Mouse (Mus musculus) cerebellum, adult 8-10 months (tissue): ENCODE measurements around the gene Olfr1382.
"Not testable (repeated sequence)": the region's sequence is repeated elsewhere in the genome, so short reads cannot be mapped to it uniquely, and the experiment has no call there.

ENCODE experiments used
- DNase-seq: peaks from one replicate; pipeline ENCODE4 v3.0.0; 2022

Gene Olfr1382

DNA sequence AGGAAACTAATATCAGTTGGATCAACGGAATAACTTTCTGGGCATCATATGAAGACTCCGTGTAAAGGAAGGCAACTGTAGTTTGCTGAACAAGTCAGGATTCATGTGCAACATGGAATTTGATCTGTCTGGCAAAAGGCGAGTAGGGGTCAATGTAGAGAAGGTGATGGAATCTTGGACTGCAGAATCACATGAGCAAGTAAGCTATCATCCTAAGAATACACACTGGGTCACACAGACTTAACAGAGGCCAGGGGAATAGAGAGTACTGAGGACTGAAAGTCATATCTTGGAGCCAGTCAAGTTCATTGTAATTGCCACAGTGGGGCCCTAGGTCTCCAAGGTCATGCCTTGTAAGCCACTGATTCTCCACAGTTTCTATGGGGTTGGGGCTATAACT lies at the start of gene Olfr1382:
TSS of gene Olfr1382 (plus strand) at position 301 of the 400 bp plus-strand sequence.
- DNase-seq = no peak

DNA sequence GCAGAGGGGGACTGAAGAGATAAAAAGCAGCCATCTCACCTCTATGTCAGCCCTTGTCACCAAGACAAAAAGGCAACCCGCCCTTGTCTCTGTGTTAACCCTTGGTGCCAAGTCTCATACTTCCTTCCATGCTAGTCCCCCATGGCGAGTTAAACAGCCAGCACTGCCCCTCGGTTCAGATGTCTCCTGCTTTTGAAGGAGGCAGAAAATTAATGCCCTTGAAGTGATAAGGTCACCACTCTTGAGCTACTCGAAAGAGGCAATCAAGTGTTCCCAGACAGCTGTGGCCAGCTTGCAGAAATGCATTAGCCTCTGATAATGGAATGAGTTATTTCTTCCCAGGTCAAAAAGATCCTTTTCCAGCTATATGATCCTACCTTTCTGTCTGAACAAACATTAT lies 42.1 kb upstream of the Olfr1382 start:
- DNase-seq = no peak

DNA sequence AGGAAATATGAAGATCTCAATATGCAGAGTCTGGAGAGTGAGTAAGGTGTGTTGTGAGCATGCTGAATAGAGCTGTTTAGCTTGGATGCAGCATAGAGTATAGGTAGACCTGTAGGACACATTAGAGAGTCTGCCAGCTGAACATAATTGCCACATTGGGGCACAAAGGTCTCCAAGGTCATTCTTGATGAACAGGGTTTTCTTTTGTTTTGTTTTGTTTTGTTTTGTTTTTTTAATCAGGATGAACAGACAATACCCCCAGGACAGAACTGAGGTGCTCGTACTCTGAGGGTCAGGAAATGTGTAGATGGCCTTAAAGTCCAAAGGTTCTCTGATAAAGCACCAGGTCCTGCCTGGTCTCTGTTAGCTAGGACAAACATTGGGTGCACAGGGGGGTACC lies 39.3 kb upstream of the Olfr1382 start, which contains the start of gene Olfr1385:
TSS of gene Olfr1385 (plus strand) at position 301 of the 400 bp plus-strand sequence.
- DNase-seq = not testable (repeated sequence)

DNA sequence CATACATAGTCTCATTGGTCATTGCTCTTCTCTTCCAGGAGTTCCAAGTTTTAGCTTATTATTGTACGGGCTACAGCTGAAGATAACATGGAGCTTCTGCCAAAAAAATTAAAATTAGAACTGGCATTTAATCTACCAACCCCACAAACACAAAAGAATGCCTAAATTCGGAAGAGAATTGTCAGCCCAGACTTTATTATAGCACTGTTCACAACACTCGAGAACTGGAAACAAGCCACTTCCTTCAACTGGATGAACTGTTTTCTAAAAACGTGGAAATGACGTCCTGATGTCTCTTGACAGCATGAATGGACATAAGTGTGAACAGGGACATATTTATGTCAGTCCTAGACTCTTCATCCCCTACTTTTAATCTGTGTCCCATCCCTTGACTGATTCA lies 10.0 kb upstream of the Olfr1382 start:
- no peak for DNase-seq

DNA sequence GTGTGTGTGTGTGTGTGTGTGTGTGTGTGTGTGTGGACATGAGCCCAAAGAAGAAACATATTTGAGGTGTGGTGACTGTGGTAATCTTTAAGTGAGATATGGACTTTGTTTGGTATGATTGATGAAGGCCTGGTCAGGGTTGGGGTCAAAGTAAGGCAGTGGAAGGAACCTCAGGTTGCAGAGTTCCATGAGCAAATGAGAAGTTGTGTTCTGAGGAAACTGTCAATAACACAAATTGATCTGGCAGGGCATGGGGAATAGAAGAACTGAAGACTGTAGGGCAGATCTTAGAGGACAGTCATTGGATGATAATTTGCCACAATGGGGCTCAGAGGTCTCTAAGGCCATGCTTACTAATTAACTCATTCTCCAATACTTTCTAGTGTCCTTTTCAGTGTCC lies 8.7 kb upstream of the Olfr1382 start, which contains the start of gene Olfr1383:
TSS of gene Olfr1383 (plus strand) at position 301 of the 400 bp plus-strand sequence.
- no peak for DNase-seq

DNA sequence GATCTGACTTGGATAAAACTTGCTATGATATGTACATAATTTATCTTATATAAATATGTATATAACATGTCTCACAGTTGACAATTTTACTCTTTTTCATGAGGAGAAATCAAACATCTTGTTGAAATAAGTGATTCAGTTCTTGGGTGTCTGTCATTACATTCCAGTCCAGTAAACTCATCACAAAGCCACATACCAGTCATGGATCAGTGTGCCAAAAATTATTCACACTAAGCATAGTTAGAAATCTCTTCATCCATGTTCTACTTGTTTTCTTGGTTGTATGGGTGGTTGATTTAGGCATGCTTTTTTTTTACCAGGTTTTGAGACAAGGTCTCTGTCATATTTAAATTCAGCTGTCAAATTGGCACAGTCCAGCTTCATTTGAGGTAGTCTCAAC lies 4.7 kb downstream of the Olfr1382 start:
- DNase-seq = no peak

DNA sequence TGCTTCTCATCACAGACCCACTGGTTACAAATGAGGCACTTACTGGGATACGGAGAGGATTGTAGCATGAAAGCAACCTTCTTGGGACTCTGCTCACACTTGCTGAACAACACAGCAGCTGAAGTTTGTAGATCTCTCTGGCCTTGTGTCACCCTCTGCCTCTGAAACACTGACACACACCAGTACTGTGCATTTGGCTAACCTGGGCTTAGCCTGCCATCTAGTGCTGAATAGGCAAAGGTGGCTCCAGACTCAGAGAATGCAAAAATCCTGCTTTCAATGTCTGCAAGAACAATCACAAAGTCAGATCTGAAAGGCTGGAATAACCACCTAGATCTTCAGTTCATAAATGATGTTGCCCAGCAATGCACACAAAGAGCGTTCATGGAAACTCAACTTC lies 8.6 kb downstream of the Olfr1382 start:
- not testable (repeated sequence) for DNase-seq

DNA sequence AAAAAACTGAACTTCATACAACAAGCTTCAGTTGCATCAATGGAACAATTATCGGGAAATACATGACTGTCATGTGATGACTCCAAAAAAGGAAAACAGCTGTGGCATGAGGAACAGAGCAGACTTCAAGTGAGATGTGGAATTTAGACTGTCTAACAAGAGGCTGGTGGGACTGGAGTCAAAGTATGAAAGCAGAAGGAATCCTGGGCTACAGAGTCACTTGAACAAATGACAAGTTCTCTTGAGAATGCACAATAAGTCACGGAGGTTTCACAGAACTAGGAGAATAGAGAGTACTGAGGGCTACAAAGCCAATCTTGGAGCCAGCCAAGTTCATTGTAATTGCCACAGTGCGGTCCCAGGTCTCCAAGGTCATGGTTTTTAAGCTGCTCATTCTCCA lies 15.1 kb downstream of the Olfr1382 start, which contains the start of gene Olfr1381:
TSS of gene Olfr1381 (plus strand) at position 301 of the 400 bp plus-strand sequence.
- not testable (repeated sequence) for DNase-seq

DNA sequence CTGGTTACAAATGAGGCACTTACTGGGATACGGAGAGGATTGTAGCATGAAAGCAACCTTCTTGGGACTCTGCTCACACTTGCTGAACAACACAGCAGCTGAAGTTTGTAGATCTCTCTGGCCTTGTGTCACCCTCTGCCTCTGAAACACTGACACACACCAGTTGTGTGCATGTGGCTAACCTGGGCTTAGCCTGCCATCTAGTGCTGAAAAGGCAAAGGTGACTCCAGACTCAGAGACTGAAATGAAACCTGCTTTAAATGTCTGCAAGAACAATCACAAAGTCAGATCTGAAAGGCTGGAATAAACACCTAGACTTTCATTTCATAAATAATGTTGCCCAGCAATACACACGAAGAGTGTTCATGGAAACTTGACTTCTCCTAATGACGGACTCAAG lies 26.0 kb downstream of the Olfr1382 start:
- not testable (repeated sequence) for DNase-seq

DNA sequence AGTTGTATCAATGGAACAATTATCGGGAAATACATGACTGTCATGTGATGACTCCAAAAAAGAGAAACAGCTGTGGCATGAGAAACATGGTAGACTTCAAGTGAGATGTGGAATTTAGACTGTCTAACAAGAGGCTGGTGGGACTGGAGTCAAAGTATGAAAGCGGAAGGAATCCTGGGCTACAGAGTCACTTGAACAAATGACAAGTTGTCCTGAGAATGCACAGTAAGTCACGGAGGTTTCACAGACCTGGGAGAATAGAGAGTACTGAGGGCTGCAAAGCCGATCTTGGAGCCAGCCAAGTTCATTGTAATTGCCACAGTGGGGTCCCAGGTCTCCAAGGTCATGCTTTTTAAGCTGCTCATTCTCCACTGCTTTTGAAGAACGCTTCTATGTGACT lies 28.5 kb downstream of the Olfr1382 start, which contains the start of gene Olfr1380:
TSS of gene Olfr1380 (plus strand) at position 301 of the 400 bp plus-strand sequence.
- DNase-seq = not testable (repeated sequence)

DNA sequence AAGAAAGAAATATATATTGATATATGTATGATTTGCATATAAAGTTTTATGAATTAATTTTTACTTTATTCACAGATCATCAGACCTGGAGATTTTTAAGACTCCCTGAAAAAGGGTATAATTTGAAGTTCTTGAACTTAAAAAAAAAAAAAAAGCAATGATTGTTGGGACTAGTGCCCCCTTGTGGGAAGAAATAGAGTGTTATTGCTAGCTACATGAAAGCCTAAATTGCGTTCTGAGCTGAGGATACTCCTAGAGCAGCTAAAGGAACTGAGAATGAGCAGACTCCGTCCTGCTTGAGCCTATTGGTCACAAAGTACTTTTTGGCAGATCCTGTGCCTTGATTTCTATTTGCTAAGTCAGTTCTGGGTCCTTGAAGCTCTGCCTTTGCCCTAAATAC lies 47.0 kb downstream of the Olfr1382 start:
- not testable (repeated sequence) for DNase-seq

DNA sequence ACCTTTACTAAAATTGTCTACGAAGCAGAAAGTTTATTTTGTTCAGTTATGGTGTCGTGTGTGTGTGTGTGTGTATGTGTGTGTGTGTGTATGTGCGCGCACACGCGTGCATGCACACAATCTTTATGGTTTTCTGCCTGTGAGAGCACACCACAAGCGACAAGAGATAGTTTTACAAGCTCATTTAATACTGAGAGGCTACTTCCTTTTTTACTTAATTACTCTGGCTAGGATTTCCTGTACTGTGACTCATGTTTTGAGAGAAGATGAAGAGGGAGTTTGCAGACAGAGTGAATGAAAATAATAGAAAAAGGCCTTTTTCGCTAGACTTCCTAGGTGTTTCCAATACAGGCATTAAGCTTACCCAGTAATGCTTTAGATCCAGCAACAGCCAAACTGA lies 52.4 kb downstream of the Olfr1382 start:
- DNase-seq = not testable (repeated sequence)
